Mouse (Mus musculus) lung, embryonic 16.5 days (tissue): ENCODE measurements around the gene Casc3. TPM values are rescaled to one million over a fixed set of nuclear protein-coding genes. Genes with fewer than 3 reads are reported as not detected.

Source experiments
- ATAC-seq: fragments of 200-750 bp; cut with Nextera tagmentation; 2 replicates; pipeline ENCODE4 v1.8.0; 2017; ENCODE audit warnings: low read depth, mild to moderate bottlenecking, moderate library complexity
- H3K27ac ChIP-seq: fragments of 300-500 bp; sonication (generic); 2 replicates; pipeline ENCODE4 v1.5.1; 2014; ENCODE audit warnings: mild to moderate bottlenecking, control low read depth, low read length
- H3K27me3 ChIP-seq: fragments of 300-500 bp; sonication (generic); 2 replicates; pipeline ENCODE4 v1.6.1; 2014; ENCODE audit warnings: low read depth, low read length, mixed read lengths; ENCODE audit not compliant: control insufficient read depth, insufficient read depth
- H3K36me3 ChIP-seq: fragments of 300-500 bp; sonication (generic); 2 replicates; pipeline ENCODE4 v1.6.1; 2014; ENCODE audit warnings: low read length; ENCODE audit not compliant: control insufficient read depth, insufficient read depth
- H3K4me1 ChIP-seq: fragments of 300-500 bp; sonication (generic); replicated peaks from 2 replicates; pipeline ENCODE4 v1.6.1; 2014; ENCODE audit warnings: low read length, mixed read lengths; ENCODE audit not compliant: control insufficient read depth, insufficient read depth
- H3K4me2 ChIP-seq: fragments of 300-500 bp; sonication (generic); 2 replicates; pipeline ENCODE4 v1.6.1; 2014; ENCODE audit warnings: low read depth, low read length, control low read depth
- H3K4me3 ChIP-seq: fragments of 300-500 bp; sonication (generic); 2 replicates; pipeline ENCODE4 v1.5.1; 2014; ENCODE audit warnings: mild to moderate bottlenecking, low read length, control low read depth
- H3K9ac ChIP-seq: fragments of 300-500 bp; sonication (generic); 2 replicates; pipeline ENCODE4 v1.6.1; 2014; ENCODE audit warnings: low read length, control low read depth
- H3K9me3 ChIP-seq: fragments of 300-500 bp; sonication (generic); 2 replicates; pipeline ENCODE4 v1.6.1; 2016; ENCODE audit warnings: low read length; ENCODE audit not compliant: control insufficient read depth
- WGBS: fragments of 180-500 bp; shearing (Covaris S2); extraction: QIAGEN DNeasy Blood & Tissue Kit; methylation state at CpG from one replicate; pipeline ENCODE4 v1.1.7; 2014; 5-methylcytosine and 5-hydroxymethylcytosine counted together
- polyA plus RNA-seq: library from polyadenylated mRNA; unstranded; fragments of >200 nt; fragmentation: Nextera tagmentation; extraction: Ambion mirVana; gene quantifications from 2 replicates; pipeline ENCODE4 v1.2.1, GENCODE M21; 2015

Casc3 gene
- polyA plus RNA-seq, 1 experiment from 2014 or later, result 33.2 TPM

- Histone ChIP-seq H3K9ac (0 out of 2 replicates have a peak overlapping the region, but pooled peaks have one; percentile 1), H3K4me1 (peaks cover 67% of the 10 kb centered on the region), H3K4me3 (no peak overlapping the region), H3K4me2 (no peak overlapping the region), H3K36me3 (peaks cover 6% of the 10 kb centered on the region; the same call in 1 of the 2 replicates), H3K9me3 (no peaks in the 10 kb centered on the region), H3K27ac (peak overlapping the region; percentile 88), H3K27me3 (no peaks in the 10 kb centered on the region)
- 70% methylated on average over 11 of the region's 11 CpGs for WGBS
- ATAC-seq, result no peak
These were observed 32.7 kb upstream of the Casc3 start for GRCm38 (mm10) chr11:98771844-98772525.

- H3K27ac ChIP-seq, result peak overlapping the region; percentile 88
- WGBS, result 26% methylated on average over 8 of the region's 8 CpGs
- no peak overlapping the region for H3K4me3 ChIP-seq
- no peaks in the 10 kb centered on the region for H3K27me3 ChIP-seq
- H3K36me3 ChIP-seq, result peaks cover 6% of the 10 kb centered on the region; the same call in 1 of the 2 replicates
- 0 out of 2 replicates have a peak overlapping the region, but pooled peaks have one; percentile 1 for H3K9ac ChIP-seq
- H3K4me2 ChIP-seq, result peak overlapping the region; percentile 59; the same call in 1 of the 2 replicates
- H3K4me1 ChIP-seq, result peaks cover 67% of the 10 kb centered on the region
- ATAC-seq, result peak; percentile 44
- no peaks in the 10 kb centered on the region for H3K9me3 ChIP-seq
These were observed 32.0 kb upstream of the Casc3 start for GRCm38 (mm10) chr11:98772667-98773171.

GRCm38 (mm10) chr11:98773635-98774295, 30.9 kb upstream of the Casc3 start:
- WGBS, result under 1% methylated on average over 36 of the region's 37 CpGs
- ATAC-seq, result peak; percentile 81
- H3K4me2 ChIP-seq, result peak overlapping the region; percentile 59
- H3K27me3 ChIP-seq, result no peaks in the 10 kb centered on the region
- H3K4me1 ChIP-seq, result peaks cover 60% of the 10 kb centered on the region
- H3K27ac ChIP-seq, result peak overlapping the region; percentile 78
- no peaks in the 10 kb centered on the region for H3K9me3 ChIP-seq
- peaks cover 6% of the 10 kb centered on the region; the same call in 1 of the 2 replicates for H3K36me3 ChIP-seq
- H3K4me3 ChIP-seq, result peak overlapping the region; percentile 47
- peak overlapping the region; percentile 41; the same call in 1 of the 2 replicates for H3K9ac ChIP-seq

- peak within 1 kb of the TSS; percentile 51 for H3K9ac ChIP-seq
These were observed 29.9 kb upstream of the Casc3 start, which contains the start of gene Nr1d1 for GRCm38 (mm10) chr11:98774582-98775347. Nr1d1 (minus strand) TSS chr11:98775333.

GRCm38 (mm10) chr11:98775348-98776051, 29.2 kb upstream of the Casc3 start:
- Histone ChIP-seq H3K4me2 (peak overlapping the region; percentile 59), H3K4me3 (peak overlapping the region; percentile 47), H3K36me3 (no peaks in the 10 kb centered on the region), H3K4me1 (peaks cover 57% of the 10 kb centered on the region), H3K27ac (peak overlapping the region; percentile 97), H3K9ac (peak overlapping the region; percentile 51), H3K9me3 (no peaks in the 10 kb centered on the region), H3K27me3 (no peaks in the 10 kb centered on the region)
- under 1% methylated on average over 15 of the region's 15 CpGs for WGBS
- peak; percentile 69 for ATAC-seq

More at GRCm38 (mm10) chr11:98774582-98775347, 29.9 kb upstream of the Casc3 start, which contains the start of gene Nr1d1:
- peak within 1 kb of the TSS; percentile 97 for H3K27ac ChIP-seq
- no peaks in the 10 kb centered on the region for H3K9me3 ChIP-seq
- peaks cover 57% of the 10 kb centered on the region for H3K4me1 ChIP-seq
- peak within 1 kb of the TSS; percentile 59 for H3K4me2 ChIP-seq
- H3K36me3 ChIP-seq, result peaks cover 3% of the 10 kb centered on the region; the same call in 1 of the 2 replicates
- H3K27me3 ChIP-seq, result no peaks in the 10 kb centered on the region
- no peak for ATAC-seq
- peak within 1 kb of the TSS; percentile 47 for H3K4me3 ChIP-seq
- WGBS, result under 1% methylated on average over 22 of the region's 22 CpGs

GRCm38 (mm10) chr11:98776052-98776764, 28.5 kb upstream of the Casc3 start:
- ATAC-seq, result no peak
- Histone ChIP-seq H3K36me3 (no peaks in the 10 kb centered on the region), H3K4me1 (peaks cover 57% of the 10 kb centered on the region), H3K4me2 (peak overlapping the region; percentile 59), H3K9me3 (no peaks in the 10 kb centered on the region), H3K4me3 (peak overlapping the region; percentile 47), H3K9ac (peak overlapping the region; percentile 51), H3K27me3 (no peaks in the 10 kb centered on the region), H3K27ac (peak overlapping the region; percentile 97)
- 26% methylated on average over 12 of the region's 12 CpGs for WGBS

GRCm38 (mm10) chr11:98776843-98777590, 27.7 kb upstream of the Casc3 start:
- Histone ChIP-seq H3K36me3 (no peaks in the 10 kb centered on the region), H3K9ac (peak overlapping the region; percentile 51), H3K9me3 (no peaks in the 10 kb centered on the region), H3K27ac (peak overlapping the region; percentile 97), H3K4me1 (peaks cover 58% of the 10 kb centered on the region), H3K4me3 (no peak overlapping the region), H3K27me3 (no peaks in the 10 kb centered on the region), H3K4me2 (peak overlapping the region; percentile 59)
- 4% methylated on average over 9 of the region's 9 CpGs for WGBS
- ATAC-seq, result peak; percentile 15
